Mouse (Mus musculus) stomach, embryonic 14.5 days (tissue): ENCODE measurements around the gene Gm12695. TPM values are rescaled to one million over a fixed set of nuclear protein-coding genes. Genes with fewer than 3 reads are reported as not detected.
A peak's percentile ranks its signal among the peaks of the same experiment; 100 is the strongest.

Experiments used
- ATAC-seq: fragments of 200-750 bp; cut with Nextera tagmentation; 2 replicates; pipeline ENCODE4 v1.8.0; 2017; ENCODE audit warnings: low read depth, moderate TSS enrichment; ENCODE audit not compliant: insufficient number of reproducible peaks, insufficient read depth, low FRiP score
- H3K27ac ChIP-seq: fragments of 300-500 bp; sonication (generic); 2 replicates; pipeline ENCODE4 v1.5.1; 2014; ENCODE audit warnings: mild to moderate bottlenecking, low read length, moderate library complexity, mixed read lengths
- H3K27me3 ChIP-seq: fragments of 300-500 bp; sonication (generic); 2 replicates; pipeline ENCODE4 v1.6.1; 2014; ENCODE audit warnings: low read length, control low read depth, mixed read lengths; ENCODE audit not compliant: control insufficient read depth, insufficient read depth
- H3K36me3 ChIP-seq: fragments of 300-500 bp; sonication (generic); 2 replicates; pipeline ENCODE4 v1.6.1; 2014; ENCODE audit warnings: mild to moderate bottlenecking, control low read depth, low read length, moderate library complexity, mixed read lengths; ENCODE audit not compliant: control insufficient read depth, insufficient read depth
- H3K4me1 ChIP-seq: fragments of 300-500 bp; sonication (generic); 2 replicates; pipeline ENCODE4 v1.6.1; 2014; ENCODE audit warnings: low read length, control low read depth, mixed read lengths; ENCODE audit not compliant: control insufficient read depth, insufficient read depth
- H3K4me2 ChIP-seq: fragments of 300-500 bp; sonication (generic); replicated peaks from 2 replicates; pipeline ENCODE4 v1.6.1; 2014; ENCODE audit warnings: low read depth, low read length, control low read depth
- H3K4me3 ChIP-seq: fragments of 300-500 bp; sonication (generic); 2 replicates; pipeline ENCODE4 v1.5.1; 2014; ENCODE audit warnings: low read depth, low read length, control low read depth
- H3K9ac ChIP-seq: fragments of 300-500 bp; sonication (generic); replicated peaks from 2 replicates; pipeline ENCODE4 v1.6.1; 2014; ENCODE audit warnings: low read depth, mild to moderate bottlenecking, control low read depth, low read length, moderate library complexity, mixed read lengths
- H3K9me3 ChIP-seq: fragments of 300-500 bp; sonication (generic); 2 replicates; pipeline ENCODE4 v1.6.1; 2016; ENCODE audit warnings: low read depth, low read length, control low read depth; ENCODE audit not compliant: control insufficient read depth
- WGBS: fragments of 180-500 bp; shearing (Covaris S2); extraction: QIAGEN DNeasy Blood & Tissue Kit; methylation state at CpG from one replicate; pipeline ENCODE4 v1.1.7; 2014; 5-methylcytosine and 5-hydroxymethylcytosine counted together
- polyA plus RNA-seq: library from polyadenylated mRNA; unstranded; fragments of >200 nt; fragmentation: Nextera tagmentation; extraction: Ambion mirVana; gene quantifications from 2 replicates; pipeline ENCODE4 v1.2.1, GENCODE M21; 2014

Gene Gm12695
- polyA plus RNA-seq, 1 experiment from 2014 or later = not detected

- WGBS = 47% methylated on average over 4 of the region's 4 CpGs
- no peak for ATAC-seq
- H3K36me3 ChIP-seq = no peaks in the 10 kb centered on the region
- no peak overlapping the region for H3K4me3 ChIP-seq
- H3K9me3 ChIP-seq = no peaks in the 10 kb centered on the region
- H3K27ac ChIP-seq = no peak overlapping the region
- H3K9ac ChIP-seq = no peak overlapping the region
- no peaks in the 10 kb centered on the region for H3K27me3 ChIP-seq
- H3K4me1 ChIP-seq = no peaks in the 10 kb centered on the region
- H3K4me2 ChIP-seq = no peak overlapping the region
These were observed 65.7 kb downstream of the Gm12695 start for GRCm38 (mm10) chr4:96718977-96719966.

GRCm38 (mm10) chr4:96718503-96718902, 66.5 kb downstream of the Gm12695 start:
- Histone ChIP-seq H3K4me2 (no peak overlapping the region), H3K4me1 (no peaks in the 10 kb centered on the region), H3K27ac (no peak overlapping the region), H3K36me3 (no peaks in the 10 kb centered on the region), H3K9me3 (no peaks in the 10 kb centered on the region), H3K9ac (no peak overlapping the region), H3K27me3 (no peaks in the 10 kb centered on the region), H3K4me3 (no peak overlapping the region)
- ATAC-seq = no peak

DNA sequence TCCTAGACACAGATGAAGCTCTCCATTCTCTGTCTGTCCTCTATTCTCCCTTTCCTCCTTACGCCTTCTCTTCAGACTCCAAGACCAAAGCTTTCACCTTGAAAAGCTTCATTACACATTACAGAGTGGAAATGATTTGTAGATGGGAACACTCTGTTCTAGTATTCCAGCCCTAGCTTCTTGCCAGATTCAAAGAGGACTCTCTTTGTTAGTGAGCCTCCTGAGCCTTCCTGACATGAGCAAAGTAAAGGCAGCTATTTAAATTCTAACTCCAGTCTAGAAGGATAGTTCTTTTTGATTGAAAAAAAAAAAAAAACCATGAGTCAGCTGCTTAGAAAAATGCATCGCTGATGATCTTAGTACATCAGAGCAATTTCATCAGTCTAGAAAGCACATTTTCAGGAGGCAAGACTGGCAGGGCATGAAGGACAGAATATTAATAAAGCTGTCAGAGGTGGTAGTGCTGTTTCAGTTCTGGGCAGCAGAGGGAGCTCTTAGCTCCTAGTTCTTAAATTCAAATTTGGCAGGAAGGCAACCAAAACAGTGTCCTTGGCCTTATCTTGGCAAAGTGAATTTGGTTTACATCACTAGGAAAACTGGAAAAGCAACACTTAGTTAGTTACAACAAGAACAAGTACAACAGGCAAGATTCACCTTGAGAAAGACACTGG, 79.6 kb downstream of the Gm12695 start:
- Histone ChIP-seq H3K9me3 (no peaks in the 10 kb centered on the region), H3K9ac (no peak overlapping the region), H3K27me3 (no peaks in the 10 kb centered on the region), H3K27ac (no peak overlapping the region), H3K4me3 (no peak overlapping the region), H3K4me2 (no peak overlapping the region), H3K36me3 (no peaks in the 10 kb centered on the region), H3K4me1 (no peaks in the 10 kb centered on the region)
- no peak for ATAC-seq
- 66% methylated on average over 2 of the region's 2 CpGs for WGBS

GRCm38 (mm10) chr4:96698218-96698561, 86.8 kb downstream of the Gm12695 start:
- Histone ChIP-seq H3K9ac (no peak overlapping the region), H3K4me3 (no peak overlapping the region), H3K36me3 (no peaks in the 10 kb centered on the region), H3K4me1 (peaks cover 4% of the 10 kb centered on the region; the same call in 1 of the 2 replicates), H3K27me3 (no peaks in the 10 kb centered on the region), H3K27ac (no peak overlapping the region), H3K9me3 (no peaks in the 10 kb centered on the region), H3K4me2 (no peak overlapping the region)
- ATAC-seq = no peak
- 66% methylated on average over 5 of the region's 5 CpGs for WGBS

GRCm38 (mm10) chr4:96697511-96698217, 87.3 kb downstream of the Gm12695 start:
- H3K27me3 ChIP-seq = no peaks in the 10 kb centered on the region
- no peaks in the 10 kb centered on the region for H3K9me3 ChIP-seq
- H3K9ac ChIP-seq = no peak overlapping the region
- 77% methylated on average over 15 of the region's 15 CpGs for WGBS
- no peak overlapping the region for H3K27ac ChIP-seq
- peaks cover 4% of the 10 kb centered on the region; the same call in 1 of the 2 replicates for H3K4me1 ChIP-seq
- no peak for ATAC-seq
- no peaks in the 10 kb centered on the region for H3K36me3 ChIP-seq
- H3K4me3 ChIP-seq = no peak overlapping the region
- H3K4me2 ChIP-seq = no peak overlapping the region

DNA sequence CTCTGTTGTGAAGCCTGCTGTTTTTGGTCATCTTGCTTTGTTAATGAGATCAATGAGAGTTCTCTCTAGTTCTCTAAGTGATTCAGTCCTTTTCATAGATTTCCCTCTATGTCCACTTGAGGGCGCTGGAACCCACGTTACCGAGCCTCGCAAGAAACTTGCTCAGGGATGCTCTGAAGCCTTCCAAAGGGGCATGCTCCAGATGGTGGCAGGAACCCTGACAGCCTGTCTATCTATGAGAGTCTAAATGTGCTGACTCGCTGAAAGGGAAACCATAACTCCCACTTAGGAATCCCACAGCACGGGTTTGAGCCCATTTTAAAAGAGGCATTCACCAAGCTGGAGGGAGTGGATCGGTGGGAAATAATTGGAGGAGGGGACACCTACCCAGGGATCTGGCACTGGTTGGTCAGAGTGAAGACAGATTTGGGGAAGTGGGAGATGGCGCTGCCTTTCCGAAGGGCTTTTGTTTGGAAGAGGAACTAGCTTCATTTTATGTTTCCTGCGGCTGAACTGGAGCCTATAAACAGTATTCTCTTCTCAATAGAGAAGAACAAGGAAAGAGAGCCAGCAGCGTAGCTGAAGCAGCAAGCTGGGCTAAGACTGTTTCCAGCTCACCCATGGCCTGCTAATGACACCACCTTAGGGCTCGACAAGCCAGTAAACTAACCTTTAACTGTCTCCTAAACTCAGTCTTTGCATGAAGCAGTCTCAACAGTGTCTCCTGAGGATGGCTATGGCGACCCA, 88.2 kb downstream of the Gm12695 start:
- H3K27me3 ChIP-seq = no peaks in the 10 kb centered on the region
- H3K4me1 ChIP-seq = peaks cover 4% of the 10 kb centered on the region; the same call in 1 of the 2 replicates
- H3K4me2 ChIP-seq = no peak overlapping the region
- 0 out of 2 replicates have a peak, but pooled peaks have one; percentile 53 for ATAC-seq
- no peak overlapping the region for H3K9ac ChIP-seq
- no peaks in the 10 kb centered on the region for H3K9me3 ChIP-seq
- H3K36me3 ChIP-seq = no peaks in the 10 kb centered on the region
- no peak overlapping the region for H3K27ac ChIP-seq
- no peak overlapping the region for H3K4me3 ChIP-seq
- WGBS = 38% methylated on average over 13 of the region's 13 CpGs

DNA sequence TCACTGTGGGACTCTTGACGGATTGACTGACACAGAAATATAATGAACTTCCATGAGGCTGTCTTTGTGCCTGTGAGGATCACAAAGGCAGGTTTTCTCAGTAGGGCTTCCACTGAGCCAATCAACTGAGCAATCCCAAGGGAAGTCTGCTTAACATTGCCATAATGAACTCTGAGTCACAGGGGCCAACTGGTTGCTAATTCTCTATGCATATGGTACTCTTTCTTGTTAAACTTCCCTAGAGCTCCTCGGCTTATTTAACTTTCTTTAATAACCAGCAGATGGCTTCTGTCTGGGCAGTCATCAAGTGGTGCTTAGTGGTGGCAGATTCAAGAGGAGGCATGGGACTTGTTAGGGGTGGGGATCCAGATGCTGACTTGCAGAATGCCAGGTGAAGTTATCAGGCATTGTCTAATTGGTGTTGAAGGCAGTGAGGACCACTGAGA, 97.6 kb downstream of the Gm12695 start:
- no peak overlapping the region for H3K4me3 ChIP-seq
- WGBS = 55% methylated on average over 2 of the region's 2 CpGs
- H3K27me3 ChIP-seq = no peaks in the 10 kb centered on the region
- no peak overlapping the region for H3K4me2 ChIP-seq
- no peak overlapping the region for H3K27ac ChIP-seq
- no peaks in the 10 kb centered on the region for H3K9me3 ChIP-seq
- H3K36me3 ChIP-seq = no peaks in the 10 kb centered on the region
- no peak for ATAC-seq
- no peaks in the 10 kb centered on the region for H3K4me1 ChIP-seq
- H3K9ac ChIP-seq = no peak overlapping the region

DNA sequence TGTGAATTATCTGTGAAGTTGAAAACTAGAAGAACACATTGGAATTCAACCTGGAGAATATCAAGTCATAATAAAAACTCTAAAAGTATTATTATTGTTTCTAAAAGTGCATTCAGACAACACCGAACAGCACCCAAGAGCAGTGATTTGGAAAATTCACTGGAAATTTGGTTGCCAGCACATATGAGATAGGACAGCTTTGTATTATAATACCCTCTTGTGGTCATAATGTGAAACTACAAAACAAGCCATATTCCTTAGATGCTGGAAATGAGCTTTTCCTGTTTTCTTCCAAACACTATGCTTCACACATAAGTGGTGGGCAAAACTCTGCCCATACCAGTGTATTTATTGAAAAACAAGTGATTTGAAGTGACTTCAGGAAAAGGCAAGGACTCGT, 101.5 kb downstream of the Gm12695 start:
- Histone ChIP-seq H3K36me3 (no peaks in the 10 kb centered on the region), H3K9ac (no peak overlapping the region), H3K9me3 (no peaks in the 10 kb centered on the region), H3K4me1 (no peaks in the 10 kb centered on the region), H3K27me3 (no peaks in the 10 kb centered on the region), H3K27ac (no peak overlapping the region), H3K4me3 (no peak overlapping the region), H3K4me2 (no peak overlapping the region)
- WGBS = 37% methylated on average over 2 of the region's 2 CpGs
- no peak for ATAC-seq
